13 mouse cellular contexts compared by ENCODE assay signal in the genomic region with DNA sequence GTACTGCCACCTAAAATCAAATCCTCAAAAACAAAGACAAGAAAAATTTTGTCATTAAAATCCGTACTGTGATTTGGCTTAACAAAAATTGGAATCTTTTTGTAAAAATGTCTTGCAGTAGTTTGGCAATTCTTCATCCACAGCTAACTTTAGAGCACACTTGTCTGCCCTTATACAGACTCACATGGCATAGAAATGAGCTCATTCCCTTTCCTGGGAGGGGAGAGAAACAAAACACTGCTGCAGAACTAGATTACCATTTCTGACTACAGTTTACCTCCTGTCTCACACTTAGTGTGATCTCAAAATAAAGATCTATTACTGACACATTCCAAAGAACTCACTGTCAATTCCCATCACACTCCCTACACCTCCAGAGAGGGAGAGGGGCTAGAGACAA.
"Had no signal": no experiment of that assay in that cellular context is flagged by ENCODE, and none has a peak within 500 bp of the region (broad histone marks: within the 10 kb centered on the region; RNA-seq: fewer than 3 reads in every experiment).

No protein-coding gene starts in this region.

- H3K4me3 ChIP-seq: limb, embryonic 12.5 days; liver, embryonic 13.5 days; lung, embryonic 15.5 days; neural tube, embryonic 12.5 days had no signal

- H3K9me3 ChIP-seq: liver, embryonic 13.5 days; lung, embryonic 15.5 days; neural tube, embryonic 12.5 days had no signal

- DNase-seq: kidney, postnatal 36 days; layer of hippocampus, adult 9-11 months; layer of hippocampus, postnatal 36 days; liver; liver, embryonic 13.5 days; liver, postnatal 0 days; midbrain, embryonic 14.5 days; thymus, adult 18-20 months; thymus, postnatal 14 days had no signal

- H3K27ac ChIP-seq: kidney, postnatal 0 days; limb, embryonic 12.5 days; liver, embryonic 13.5 days; lung, embryonic 15.5 days; neural tube, embryonic 12.5 days had no signal

- H3K4me1 ChIP-seq: limb, embryonic 12.5 days; liver, embryonic 13.5 days; lung, embryonic 15.5 days; neural tube, embryonic 12.5 days had no signal

- H3K9ac ChIP-seq: limb, embryonic 12.5 days; liver, embryonic 13.5 days; liver, postnatal 0 days; lung, embryonic 15.5 days; neural tube, embryonic 12.5 days had no signal

- H3K4me2 ChIP-seq: limb, embryonic 12.5 days; liver, embryonic 13.5 days; lung, embryonic 15.5 days; neural tube, embryonic 12.5 days had no signal

- ATAC-seq: liver, postnatal 0 days had no signal

- H3K27me3 ChIP-seq: limb, embryonic 12.5 days; liver, embryonic 13.5 days; lung, embryonic 15.5 days; neural tube, embryonic 12.5 days had no signal
